Mouse (Mus musculus): ENCODE results near the gene Cc2d1a. TPM values are rescaled to one million over a fixed set of nuclear protein-coding genes. Genes with fewer than 3 reads are reported as not detected.
A peak's percentile ranks its signal among the peaks of the same experiment; 100 is the strongest.

Cc2d1a gene
- polyA plus RNA-seq, 1 experiment from 2014 or later: 16.9 TPM

GRCm38 (mm10) chr8:84186547-84186946, 38.8 kb upstream of the Cc2d1a start:
- Histone ChIP-seq H3K9me3 (no peaks in the 10 kb centered on the region), H3K27me3 (replicated peaks) (no peaks in the 10 kb centered on the region), H3K9ac (0 out of 2 replicates have a peak overlapping the region, but pooled peaks have one; percentile 48), H3K27ac (no peak overlapping the region), H3K4me3 (peak overlapping the region; percentile 30), H3K4me2 (replicated peaks) (peak overlapping the region; percentile 70), H3K36me3 (no peaks in the 10 kb centered on the region), H3K4me1 (peaks cover 29% of the 10 kb centered on the region)
- WGBS: 1% methylated on average over 12 of the region's 12 CpGs
- ATAC-seq (ENCODE audit: low FRiP score, low read depth): no peak

- Histone ChIP-seq H3K27ac (peak within 1 kb of the TSS; percentile 87; the same call in 1 of the 2 replicates), H3K9me3 (no peaks in the 10 kb centered on the region)
- WGBS: 94% methylated on average over 7 of the region's 7 CpGs
Measured at GRCm38 (mm10) chr8:84185117-84185516, 37.4 kb upstream of the Cc2d1a start, which contains the start of gene Nanos3. Gene Nanos3, minus strand, starts transcription at chr8:84185217.

GRCm38 (mm10) chr8:84184085-84185043, 36.6 kb upstream of the Cc2d1a start:
- H3K4me3 ChIP-seq: peak overlapping the region; percentile 87
- H3K9ac ChIP-seq: peak overlapping the region; percentile 99
- no peaks in the 10 kb centered on the region for H3K36me3 ChIP-seq
- no peaks in the 10 kb centered on the region for H3K9me3 ChIP-seq
- ATAC-seq (ENCODE audit: low FRiP score, low read depth): 0 out of 2 replicates have a peak, but pooled peaks have one; percentile 5
- WGBS: 18% methylated on average over 21 of the region's 21 CpGs
- no peaks in the 10 kb centered on the region for H3K27me3 ChIP-seq (replicated peaks)
- peak overlapping the region; percentile 87 for H3K27ac ChIP-seq
- peaks cover 47% of the 10 kb centered on the region for H3K4me1 ChIP-seq
- peak overlapping the region; percentile 87 for H3K4me2 ChIP-seq (replicated peaks)

More at GRCm38 (mm10) chr8:84185117-84185516, 37.4 kb upstream of the Cc2d1a start, which contains the start of gene Nanos3:
- Histone ChIP-seq H3K27me3 (replicated peaks) (no peaks in the 10 kb centered on the region), H3K4me1 (peaks cover 40% of the 10 kb centered on the region), H3K36me3 (no peaks in the 10 kb centered on the region), H3K4me3 (peak within 1 kb of the TSS; percentile 87), H3K9ac (peak within 1 kb of the TSS; percentile 99), H3K4me2 (replicated peaks) (peak within 1 kb of the TSS; percentile 87)
- no peak for ATAC-seq (ENCODE audit: low FRiP score, low read depth)

GRCm38 (mm10) chr8:84183261-84184084, 35.7 kb upstream of the Cc2d1a start:
- no peaks in the 10 kb centered on the region for H3K27me3 ChIP-seq (replicated peaks)
- peaks cover 56% of the 10 kb centered on the region for H3K4me1 ChIP-seq
- H3K4me2 ChIP-seq (replicated peaks): peak overlapping the region; percentile 87
- ATAC-seq (ENCODE audit: low FRiP score, low read depth): peak; percentile 35; the same call in 1 of the 2 replicates
- peaks cover 2% of the 10 kb centered on the region for H3K36me3 ChIP-seq
- 1% methylated on average over 87 of the region's 87 CpGs for WGBS
- H3K9ac ChIP-seq: peak overlapping the region; percentile 99
- H3K4me3 ChIP-seq: peak overlapping the region; percentile 87
- H3K9me3 ChIP-seq: no peaks in the 10 kb centered on the region
- peak overlapping the region; percentile 87 for H3K27ac ChIP-seq

- Histone ChIP-seq H3K27me3 (replicated peaks) (no peaks in the 10 kb centered on the region), H3K4me3 (peak overlapping the region; percentile 87), H3K9ac (peak overlapping the region; percentile 99), H3K4me2 (replicated peaks) (peak overlapping the region; percentile 87), H3K9me3 (no peaks in the 10 kb centered on the region), H3K36me3 (peaks cover 8% of the 10 kb centered on the region), H3K4me1 (peaks cover 58% of the 10 kb centered on the region), H3K27ac (peak overlapping the region; percentile 87)
- WGBS: 57% methylated on average over 4 of the region's 4 CpGs
- no peak for ATAC-seq (ENCODE audit: low FRiP score, low read depth)
Measured at GRCm38 (mm10) chr8:84182833-84183232, 35.1 kb upstream of the Cc2d1a start.

GRCm38 (mm10) chr8:84180530-84181190, 32.9 kb upstream of the Cc2d1a start:
- WGBS: 1% methylated on average over 16 of the region's 16 CpGs
- Histone ChIP-seq H3K27me3 (replicated peaks) (no peaks in the 10 kb centered on the region), H3K9ac (peak overlapping the region; percentile 64), H3K36me3 (peaks cover 21% of the 10 kb centered on the region), H3K27ac (peak overlapping the region; percentile 83), H3K4me1 (peaks cover 56% of the 10 kb centered on the region), H3K4me3 (peak overlapping the region; percentile 26), H3K9me3 (no peaks in the 10 kb centered on the region), H3K4me2 (replicated peaks) (peak overlapping the region; percentile 87)
- peak; percentile 79 for ATAC-seq (ENCODE audit: low FRiP score, low read depth)

GRCm38 (mm10) chr8:84179946-84180345, 32.2 kb upstream of the Cc2d1a start:
- Histone ChIP-seq H3K27me3 (replicated peaks) (no peaks in the 10 kb centered on the region), H3K27ac (peak overlapping the region; percentile 79), H3K9me3 (no peaks in the 10 kb centered on the region), H3K4me3 (peak overlapping the region; percentile 26), H3K9ac (peak overlapping the region; percentile 64), H3K36me3 (peaks cover 28% of the 10 kb centered on the region), H3K4me1 (peaks cover 56% of the 10 kb centered on the region), H3K4me2 (replicated peaks) (peak overlapping the region; percentile 87)
- WGBS: 5% methylated on average over 4 of the region's 4 CpGs
- no peak for ATAC-seq (ENCODE audit: low FRiP score, low read depth)

GRCm38 (mm10) chr8:84178592-84178991, 30.9 kb upstream of the Cc2d1a start:
- ATAC-seq (ENCODE audit: low FRiP score, low read depth): no peak
- H3K4me2 ChIP-seq (replicated peaks): peak overlapping the region; percentile 21; the same call in 1 of the 2 replicates
- H3K27me3 ChIP-seq (replicated peaks): no peaks in the 10 kb centered on the region

GRCm38 (mm10) chr8:84177405-84177804, 29.7 kb upstream of the Cc2d1a start:
- H3K27me3 ChIP-seq (replicated peaks): no peaks in the 10 kb centered on the region
- H3K9me3 ChIP-seq: no peaks in the 10 kb centered on the region
- H3K4me2 ChIP-seq (replicated peaks): no peak overlapping the region
- peaks cover 53% of the 10 kb centered on the region for H3K36me3 ChIP-seq
- 96% methylated on average over 3 of the region's 3 CpGs for WGBS
- H3K4me1 ChIP-seq: peaks cover 43% of the 10 kb centered on the region
- no peak overlapping the region for H3K4me3 ChIP-seq
- H3K9ac ChIP-seq: no peak overlapping the region
- ATAC-seq (ENCODE audit: low FRiP score, low read depth): no peak
- no peak overlapping the region for H3K27ac ChIP-seq

More at GRCm38 (mm10) chr8:84178592-84178991, 30.9 kb upstream of the Cc2d1a start:
- no peaks in the 10 kb centered on the region for H3K9me3 ChIP-seq
- H3K9ac ChIP-seq: no peak overlapping the region
- H3K36me3 ChIP-seq: peaks cover 41% of the 10 kb centered on the region
- no peak overlapping the region for H3K4me3 ChIP-seq
- no peak overlapping the region for H3K27ac ChIP-seq
- peaks cover 49% of the 10 kb centered on the region for H3K4me1 ChIP-seq
- WGBS: 80% methylated on average over 8 of the region's 8 CpGs

- no peaks in the 10 kb centered on the region for H3K27me3 ChIP-seq (replicated peaks)
- no peak overlapping the region for H3K27ac ChIP-seq
- H3K9me3 ChIP-seq: no peaks in the 10 kb centered on the region
- 35% methylated on average over 3 of the region's 3 CpGs for WGBS
- no peak overlapping the region for H3K4me3 ChIP-seq
- no peak overlapping the region for H3K4me2 ChIP-seq (replicated peaks)
- H3K4me1 ChIP-seq: peaks cover 37% of the 10 kb centered on the region
- ATAC-seq (ENCODE audit: low FRiP score, low read depth): no peak
- peaks cover 62% of the 10 kb centered on the region for H3K36me3 ChIP-seq
- H3K9ac ChIP-seq: no peak overlapping the region
Measured at GRCm38 (mm10) chr8:84176560-84176959, 28.8 kb upstream of the Cc2d1a start.

- no peak overlapping the region for H3K27ac ChIP-seq
- no peak overlapping the region for H3K4me2 ChIP-seq (replicated peaks)
- 84% methylated on average over 6 of the region's 6 CpGs for WGBS
- peaks cover 67% of the 10 kb centered on the region for H3K36me3 ChIP-seq
- no peak for ATAC-seq (ENCODE audit: low FRiP score, low read depth)
- H3K4me1 ChIP-seq: peaks cover 10% of the 10 kb centered on the region
- no peak overlapping the region for H3K9ac ChIP-seq
- H3K9me3 ChIP-seq: no peaks in the 10 kb centered on the region
- H3K4me3 ChIP-seq: no peak overlapping the region
- H3K27me3 ChIP-seq (replicated peaks): no peaks in the 10 kb centered on the region
Measured at GRCm38 (mm10) chr8:84173861-84174260, 26.1 kb upstream of the Cc2d1a start.
